Mouse (Mus musculus) brain, embryonic 14.5 days (tissue): ENCODE results near the gene Trim50. TPM values are rescaled to one million over a fixed set of nuclear protein-coding genes. Genes with fewer than 3 reads are reported as not detected.
"Not testable (repeated sequence)": the region's sequence is repeated elsewhere in the genome, so short reads cannot be mapped to it uniquely, and the experiment has no call there.

ENCODE experiments used
- DNase-seq: peaks from one replicate; pipeline ENCODE4 v3.0.0-alpha.2; 2011; ENCODE audit warnings: low read depth
- CTCF ChIP-seq: fragments of 200-500 bp; IDR thresholded peaks from 2 replicates; pipeline ENCODE4 v1.5.1; 2012; ENCODE audit warnings: inconsistent platforms, mild to moderate bottlenecking, moderate library complexity, borderline replicate concordance; ENCODE audit not compliant: insufficient read depth, insufficient read length; ENCODE audit errors: extremely low read depth
- POLR2A ChIP-seq: fragments of 200-500 bp; IDR thresholded peaks from 2 replicates; pipeline ENCODE4 v1.6.1; 2012; ENCODE audit warnings: mild to moderate bottlenecking, inconsistent platforms, borderline replicate concordance; ENCODE audit not compliant: poor library complexity, insufficient read depth, insufficient read length, severe bottlenecking; ENCODE audit errors: extremely low read depth
- polyA plus RNA-seq: library from polyadenylated mRNA; depleted of rRNA; stranded (reverse); fragments of >200 nt; gene quantifications from 2 replicates; pipeline ENCODE4 v1.2.3, GENCODE M21; 2012

Trim50 gene
- polyA plus RNA-seq, 1 experiment: not detected

GRCm38 (mm10) chr5:135347511-135348011 lies 5.5 kb upstream of the Trim50 start:
- TF ChIP-seq POLR2A: no peak
- no peak for TF ChIP-seq CTCF
- DNase-seq: no peak

GRCm38 (mm10) chr5:135349862-135350261 lies 3.2 kb upstream of the Trim50 start, which contains the start of gene Fkbp6:
TSS of gene Fkbp6 (minus strand) at chr5:135350044.
- no peak for DNase-seq
- no peak for TF ChIP-seq POLR2A

GRCm38 (mm10) chr5:135351606-135352005 lies 1.5 kb upstream of the Trim50 start:
- DNase-seq: no peak
- TF ChIP-seq CTCF (no peak), POLR2A (no peak)

GRCm38 (mm10) chr5:135353564-135353963 lies 469 bp downstream of the Trim50 start:
- TF ChIP-seq POLR2A: no peak
- TF ChIP-seq CTCF: peak; percentile 55
- DNase-seq: no peak

GRCm38 (mm10) chr5:135356090-135356489 lies 3.0 kb downstream of the Trim50 start:
- no peak for DNase-seq
- TF ChIP-seq POLR2A: no peak
- no peak for TF ChIP-seq CTCF

GRCm38 (mm10) chr5:135357556-135357955 lies 4.5 kb downstream of the Trim50 start:
- TF ChIP-seq CTCF: no peak
- no peak for DNase-seq

GRCm38 (mm10) chr5:135359772-135360171 lies 6.7 kb downstream of the Trim50 start:
- TF ChIP-seq CTCF (no peak), POLR2A (no peak)
- DNase-seq: no peak

- no peak for TF ChIP-seq CTCF
- TF ChIP-seq POLR2A: no peak
- no peak for DNase-seq
Observed at GRCm38 (mm10) chr5:135362572-135362971, 9.5 kb downstream of the Trim50 start.

GRCm38 (mm10) chr5:135363540-135363939 lies 10.4 kb downstream of the Trim50 start:
- TF ChIP-seq CTCF (peak; percentile 62), POLR2A (no peak)
- DNase-seq: peak; percentile 44

- no peak for DNase-seq
- TF ChIP-seq CTCF: no peak
- no peak for TF ChIP-seq POLR2A
Observed at GRCm38 (mm10) chr5:135367841-135368240, 14.7 kb downstream of the Trim50 start.

GRCm38 (mm10) chr5:135368312-135368711 lies 15.2 kb downstream of the Trim50 start:
- TF ChIP-seq CTCF (no peak), POLR2A (no peak)

GRCm38 (mm10) chr5:135369196-135369595 lies 16.1 kb downstream of the Trim50 start:
- DNase-seq: not testable (repeated sequence)

More at GRCm38 (mm10) chr5:135368312-135368711, 15.2 kb downstream of the Trim50 start:
- no peak for DNase-seq

- no peak for TF ChIP-seq CTCF
- peak; percentile 63; the same call in 1 of the 2 replicates for TF ChIP-seq POLR2A
- DNase-seq: peak; percentile 98
Observed at GRCm38 (mm10) chr5:135369787-135370654, 16.9 kb downstream of the Trim50 start, which contains the start of gene Nsun5. TSS of gene Nsun5 (plus strand) at chr5:135369953.

- no peak for DNase-seq
Observed at GRCm38 (mm10) chr5:135371195-135371594, 18.1 kb downstream of the Trim50 start.

More at GRCm38 (mm10) chr5:135371195-135371594, 18.1 kb downstream of the Trim50 start:
- TF ChIP-seq CTCF (no peak), POLR2A (no peak)
